Mouse (Mus musculus) frontal cortex, adult 2 months (tissue): ENCODE results near the gene Gm8237. TPM values are rescaled to one million over a fixed set of nuclear protein-coding genes. Genes with fewer than 3 reads are reported as not detected.
"Not testable (repeated sequence)": the region's sequence is repeated elsewhere in the genome, so short reads cannot be mapped to it uniquely, and the experiment has no call there.

Source experiments
- DNase-seq, 2 experiments: peaks; one replicate each; pipeline ENCODE4 v3.0.0; 2022; ENCODE audit warnings: low spot score in 1 of 2; ENCODE audit errors: extremely low spot score in 1 of 2
- polyA plus RNA-seq: library from polyadenylated mRNA; depleted of rRNA; stranded (reverse); fragments of >200 nt; gene quantifications from 2 replicates; pipeline ENCODE4 v1.2.3, GENCODE M21; 2012; rRNA removed

Gm8237 gene
- 0.12 and 0.13 TPM in 2 replicates for polyA plus RNA-seq

- not testable (repeated sequence) for DNase-seq
Observed at GRCm38 (mm10) chr14:5880241-5880640, at the start of gene Gm8237. Gene Gm8237, minus strand, starts transcription at chr14:5880382.

- not testable (repeated sequence) for DNase-seq
Observed at GRCm38 (mm10) chr14:5923276-5923675, 43.1 kb upstream of the Gm8237 start.

- DNase-seq, result not testable (repeated sequence)
Observed at GRCm38 (mm10) chr14:5918330-5918942, 38.3 kb upstream of the Gm8237 start.

GRCm38 (mm10) chr14:5913701-5914100, 33.5 kb upstream of the Gm8237 start:
- DNase-seq, result not testable (repeated sequence)

GRCm38 (mm10) chr14:5879791-5880190, 391 bp downstream of the Gm8237 start:
- not testable (repeated sequence) for DNase-seq

- DNase-seq, result peak in 1 of 2 experiments; percentile 71
Observed at GRCm38 (mm10) chr14:5879136-5879535, 1.0 kb downstream of the Gm8237 start.

GRCm38 (mm10) chr14:5855911-5856310, 24.3 kb downstream of the Gm8237 start:
- DNase-seq, result not testable (repeated sequence)

- DNase-seq, result not testable (repeated sequence)
Observed at GRCm38 (mm10) chr14:5830229-5830628, 50.0 kb downstream of the Gm8237 start, which contains the start of gene Gm3424. Gene Gm3424, minus strand, starts transcription at chr14:5830329.

- DNase-seq, result not testable (repeated sequence)
Observed at GRCm38 (mm10) chr14:5812699-5813356, 67.4 kb downstream of the Gm8237 start.

Other genes starting within 250 kb of the Gm8237 start
- gene Gm8265, start 247.4 kb downstream of the Gm8237 start, polyA plus RNA-seq, result not detected in 2 replicates
- not detected in 2 replicates for gene Gm9603, start 192.9 kb downstream of the Gm8237 start, polyA plus RNA-seq
- 0.21 and 0.38 TPM in 2 replicates for gene Gm3373, start 138.8 kb downstream of the Gm8237 start, polyA plus RNA-seq
- gene Gm3383, start 72.4 kb downstream of the Gm8237 start, polyA plus RNA-seq, result 1.7 and 2.1 TPM in 2 replicates
- not detected in 2 replicates for gene Gm3424, start 50.1 kb downstream of the Gm8237 start, polyA plus RNA-seq
- 1.4 TPM in 2 replicates for gene Gm3248, start 81.4 kb upstream of the Gm8237 start, polyA plus RNA-seq
- gene Gm3453, start 98.8 kb upstream of the Gm8237 start, polyA plus RNA-seq, result not detected in 2 replicates
- not detected in 2 replicates for gene Gm6337, start 177.9 kb upstream of the Gm8237 start, polyA plus RNA-seq
- 0.25 and 0.42 TPM in 2 replicates for gene Gm8206, start 213.6 kb upstream of the Gm8237 start, polyA plus RNA-seq
- gene Gm3468, start 228.3 kb upstream of the Gm8237 start, polyA plus RNA-seq, result 1.7 and 2.3 TPM in 2 replicates
- not detected in 2 replicates for gene Gm3476, start 245.4 kb upstream of the Gm8237 start, polyA plus RNA-seq